Mouse (Mus musculus): ENCODE measurements around the gene Slc38a2. TPM values are rescaled to one million over a fixed set of nuclear protein-coding genes. Genes with fewer than 3 reads are reported as not detected.

The Slc38a2 gene
- total RNA-seq, 2 experiments from 2014 or later = 63.8 to 137 TPM

Other genes with a start within 250 kb of the Slc38a2 start
- gene Scaf11, start 238.9 kb downstream of the Slc38a2 start, total RNA-seq (2015) = 81.0 and 82.3 TPM in 2 replicates
- gene Scaf11, start 238.9 kb downstream of the Slc38a2 start, total RNA-seq (2017) = 96.7 and 113 TPM in 2 replicates
- gene Slc38a1, start 56.8 kb downstream of the Slc38a2 start, total RNA-seq (2015) = 58.7 and 69.9 TPM in 2 replicates
- 43.8 and 48.4 TPM in 2 replicates for gene Slc38a1, start 56.8 kb downstream of the Slc38a2 start, total RNA-seq (2017)

Measured in megakaryocyte, adult 5-6 weeks (primary cell).